ENCODE assay signal across 24 mouse cellular contexts in genomic region chr3:84568540-84568939, GRCm38 (mm10). TPM values are rescaled to one million over a fixed set of nuclear protein-coding genes. Genes with fewer than 3 reads are reported as not detected.
"Had no signal": no experiment of that assay in that cellular context is flagged by ENCODE, and none has a peak within 500 bp of the region (broad histone marks: within the 10 kb centered on the region; RNA-seq: fewer than 3 reads in every experiment).

No protein-coding gene starts in this region.

- H3K27me3 ChIP-seq: kidney, embryonic 15.5 days; limb, embryonic 13.5 days; midbrain, embryonic 13.5 days; neural tube, embryonic 12.5 days; neural tube, embryonic 15.5 days had no signal

- H3K9ac ChIP-seq: kidney, embryonic 15.5 days; limb, embryonic 13.5 days; liver, embryonic 14.5 days; liver, postnatal 0 days; lung, embryonic 14.5 days; midbrain, embryonic 13.5 days; neural tube, embryonic 12.5 days; neural tube, embryonic 15.5 days had no signal

- H3K36me3 ChIP-seq: kidney, embryonic 15.5 days; limb, embryonic 10.5 days; limb, embryonic 13.5 days; midbrain, embryonic 13.5 days; neural tube, embryonic 12.5 days; neural tube, embryonic 15.5 days had no signal

- H3K4me1 ChIP-seq: limb, embryonic 10.5 days; midbrain, embryonic 13.5 days; neural tube, embryonic 12.5 days had no signal

- H3K4me2 ChIP-seq: kidney, embryonic 15.5 days; limb, embryonic 13.5 days; lung, embryonic 14.5 days; midbrain, embryonic 13.5 days; neural tube, embryonic 12.5 days; neural tube, embryonic 15.5 days had no signal

- ATAC-seq: liver, postnatal 0 days; lung, postnatal 0 days; midbrain, embryonic 13.5 days; midbrain, embryonic 16.5 days had no signal

- H3K4me3 ChIP-seq: kidney, embryonic 15.5 days; limb, embryonic 10.5 days; limb, embryonic 13.5 days; midbrain, embryonic 13.5 days; neural tube, embryonic 12.5 days; neural tube, embryonic 15.5 days had no signal

- H3K9me3 ChIP-seq: kidney, embryonic 15.5 days; limb, embryonic 10.5 days; limb, embryonic 13.5 days; midbrain, embryonic 13.5 days; neural tube, embryonic 12.5 days; neural tube, embryonic 15.5 days had no signal

- DNase-seq: kidney, adult 8-10 months; kidney, postnatal 10 days; kidney, postnatal 36 days; layer of hippocampus, adult 9-11 months; liver; liver, postnatal 0 days; lung, embryonic 14.5 days; retina, postnatal 1 day; right cerebral cortex, postnatal 25 days; thymus, adult 18-20 months; thymus, postnatal 36 days had no signal

- H3K27ac ChIP-seq: kidney, embryonic 15.5 days; limb, embryonic 10.5 days; limb, embryonic 13.5 days; liver, embryonic 14.5 days; macrophage; midbrain, embryonic 13.5 days; neural tube, embryonic 12.5 days; neural tube, embryonic 15.5 days had no signal

RNA-seq across cellular contexts. Expression of gene Tigd4, which starts 24.8 kb away (rescaled TPM):
- total RNA-seq: layer of hippocampus, postnatal 25 days; megakaryocyte, adult 5-6 weeks had no signal
- polyA plus RNA-seq: limb, embryonic 10.5 days; liver, embryonic 14.5 days; liver, postnatal 0 days; macrophage; midbrain, embryonic 13.5 days; midbrain, embryonic 16.5 days; spleen, adult 2 months had no signal
